Mouse (Mus musculus): ENCODE measurements around the gene Pnkp. TPM values are rescaled to one million over a fixed set of nuclear protein-coding genes. Genes with fewer than 3 reads are reported as not detected.

Gene Pnkp
- total and polyA plus RNA-seq, 2 experiments from 2014 or later = 29.8 to 30.5 TPM

DNA sequence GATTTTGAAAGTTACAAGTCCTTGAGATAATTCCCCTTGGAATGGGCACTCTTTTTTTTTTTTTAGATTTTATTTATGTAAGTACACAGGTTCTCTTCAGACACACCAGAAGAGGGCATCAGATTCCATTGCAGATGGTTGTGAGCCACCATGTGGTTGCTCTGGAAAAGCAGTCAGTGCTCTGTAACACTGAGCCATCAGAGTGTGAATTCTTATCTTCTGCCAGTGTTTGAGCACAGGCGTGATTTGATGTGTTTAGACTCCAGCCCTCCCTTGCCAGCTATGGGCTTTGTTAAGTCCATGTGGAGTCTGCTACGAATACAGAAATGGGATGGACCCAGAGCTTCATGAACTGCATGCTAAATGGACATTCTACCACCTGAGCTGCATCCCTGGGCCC, 38.8 kb upstream of the Pnkp start:
- ATAC-seq = no peak

DNA sequence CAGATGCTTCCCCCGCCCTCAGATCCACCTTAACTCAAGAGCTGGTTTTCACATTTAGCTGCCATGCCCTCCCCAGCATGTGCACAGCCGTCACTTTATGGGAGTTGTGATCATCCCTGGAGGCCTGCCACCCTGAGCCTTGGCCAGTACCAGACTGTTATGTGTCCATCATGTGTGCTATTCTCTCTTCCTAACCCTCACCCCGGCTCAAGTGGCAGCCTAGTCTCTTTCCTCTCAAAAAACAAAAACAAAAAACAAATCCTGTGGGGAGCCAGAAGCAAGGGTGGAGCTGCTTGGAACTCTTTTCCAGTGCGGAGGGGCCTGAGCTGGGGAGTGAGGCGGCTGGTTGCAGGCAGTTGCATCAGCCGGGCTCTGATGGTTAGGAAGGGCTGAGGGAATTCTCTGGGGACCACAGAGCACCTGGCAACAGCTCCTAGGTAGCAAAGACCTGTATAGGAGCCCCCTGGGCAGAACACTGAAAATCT, 38.1 kb upstream of the Pnkp start:
- 24% methylated on average over 6 of the region's 6 CpGs for WGBS
- peak overlapping the region; percentile 58 for H3K4me2 ChIP-seq (ENCODE audit: low read depth)
- TF ChIP-seq CTCF (IDR thresholded peaks at IDR 0.05; ENCODE audit: low read depth) = no peak

More for the DNA sequence above, 38.8 kb upstream of the Pnkp start:
- peak overlapping the region; percentile 32; the same call in 1 of the 2 replicates for H3K9ac ChIP-seq
- H3K9me3 ChIP-seq (ENCODE audit: low read length) = no peaks in the 10 kb centered on the region
- peak; percentile 56 for DNase-seq
- 0 out of 2 replicates have a peak, but pooled peaks cover 4% of the 10 kb centered on the region for H3K36me3 ChIP-seq (ENCODE audit: insufficient read depth)
- 6% methylated on average over 2 of the region's 2 CpGs for WGBS
- peak overlapping the region; percentile 40; the same call in 1 of the 2 replicates for H3K27ac ChIP-seq (ENCODE audit: low read depth, low read length)
- peaks cover 21% of the 10 kb centered on the region for H3K4me1 ChIP-seq (ENCODE audit: insufficient read depth)
- peak; percentile 68 for TF ChIP-seq CTCF (IDR thresholded peaks at IDR 0.05; ENCODE audit: low read depth)
- H3K27me3 ChIP-seq (ENCODE audit: insufficient read depth, low read length) = no peaks in the 10 kb centered on the region
- H3K4me3 ChIP-seq (ENCODE audit: low read depth, low read length) = peak overlapping the region; percentile 89; the same call in 1 of the 2 replicates
- H3K4me2 ChIP-seq (ENCODE audit: low read depth) = peak overlapping the region; percentile 58

DNA sequence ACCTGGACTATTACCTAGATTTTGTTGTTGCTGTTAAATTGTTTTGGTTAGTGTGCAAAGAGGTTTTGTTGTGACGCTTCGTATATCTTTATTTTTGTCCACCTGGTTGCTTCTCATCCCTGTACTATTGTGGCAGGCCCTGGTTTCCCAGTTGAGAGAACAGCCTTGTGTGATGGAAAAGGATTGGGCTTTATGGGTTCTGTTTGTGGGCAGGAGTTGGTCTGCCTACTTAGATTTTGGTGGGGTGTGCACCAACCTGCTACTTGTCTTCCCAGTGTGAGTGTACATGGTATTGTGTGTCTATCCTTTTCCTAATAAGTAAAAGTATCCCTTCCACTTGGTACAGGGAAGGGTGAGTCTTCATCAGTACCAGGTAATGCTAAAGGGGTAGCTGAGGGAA, 37.5 kb upstream of the Pnkp start:
- DNase-seq (no peak), ATAC-seq (no peak)
- peak overlapping the region; percentile 0; the same call in 1 of the 2 replicates for H3K4me3 ChIP-seq (ENCODE audit: low read depth, low read length)
- no peak overlapping the region for H3K27ac ChIP-seq (ENCODE audit: low read depth, low read length)
- peaks cover 21% of the 10 kb centered on the region for H3K4me1 ChIP-seq (ENCODE audit: insufficient read depth)
- TF ChIP-seq CTCF (IDR thresholded peaks at IDR 0.05; ENCODE audit: low read depth) = no peak
- H3K9me3 ChIP-seq (ENCODE audit: low read length) = no peaks in the 10 kb centered on the region
- peak overlapping the region; percentile 58; the same call in 1 of the 2 replicates for H3K4me2 ChIP-seq (ENCODE audit: low read depth)
- 83% methylated on average over 2 of the region's 2 CpGs for WGBS
- no peaks in the 10 kb centered on the region for H3K27me3 ChIP-seq (ENCODE audit: insufficient read depth, low read length)
- peak overlapping the region; percentile 32 for H3K9ac ChIP-seq
- H3K36me3 ChIP-seq (ENCODE audit: insufficient read depth) = no peaks in the 10 kb centered on the region

More for the DNA sequence above, 38.1 kb upstream of the Pnkp start:
- peaks cover 21% of the 10 kb centered on the region for H3K4me1 ChIP-seq (ENCODE audit: insufficient read depth)
- peak overlapping the region; percentile 0; the same call in 1 of the 2 replicates for H3K4me3 ChIP-seq (ENCODE audit: low read depth, low read length)
- no peaks in the 10 kb centered on the region for H3K27me3 ChIP-seq (ENCODE audit: insufficient read depth, low read length)
- no peaks in the 10 kb centered on the region for H3K9me3 ChIP-seq (ENCODE audit: low read length)
- 0 out of 2 replicates have a peak, but pooled peaks cover 4% of the 10 kb centered on the region for H3K36me3 ChIP-seq (ENCODE audit: insufficient read depth)
- DNase-seq = no peak
- H3K9ac ChIP-seq = peak overlapping the region; percentile 32
- no peak for ATAC-seq
- 0 out of 2 replicates have a peak overlapping the region, but pooled peaks have one; percentile 40 for H3K27ac ChIP-seq (ENCODE audit: low read depth, low read length)

DNA sequence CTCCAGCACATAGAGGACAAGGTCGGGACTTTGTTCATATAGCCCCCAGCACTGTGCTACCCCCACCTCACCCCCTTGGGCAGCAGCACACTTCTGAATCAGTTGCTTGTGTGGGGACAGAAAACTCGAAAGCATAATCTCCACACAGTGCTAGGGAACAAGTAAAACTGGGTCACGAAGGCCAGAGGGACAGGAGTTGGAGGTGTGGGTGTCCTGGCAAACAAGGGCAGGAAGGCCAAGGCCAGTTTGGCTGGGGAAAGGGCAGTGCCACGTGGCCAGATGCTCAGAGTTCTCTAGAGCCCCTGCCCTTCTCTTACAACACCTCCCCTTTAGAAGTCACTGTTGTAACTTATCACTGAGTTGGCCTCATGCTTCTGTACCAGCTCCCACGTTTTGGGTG, 37.1 kb upstream of the Pnkp start:
- Histone ChIP-seq H3K4me3 (ENCODE audit: low read depth, low read length) (no peak overlapping the region), H3K27ac (ENCODE audit: low read depth, low read length) (no peak overlapping the region), H3K4me2 (ENCODE audit: low read depth) (no peak overlapping the region), H3K36me3 (ENCODE audit: insufficient read depth) (no peaks in the 10 kb centered on the region), H3K27me3 (ENCODE audit: insufficient read depth, low read length) (no peaks in the 10 kb centered on the region), H3K4me1 (ENCODE audit: insufficient read depth) (peaks cover 21% of the 10 kb centered on the region), H3K9me3 (ENCODE audit: low read length) (no peaks in the 10 kb centered on the region), H3K9ac (no peak overlapping the region)
- ATAC-seq (no peak), DNase-seq (no peak)
- no peak for TF ChIP-seq CTCF (IDR thresholded peaks at IDR 0.05; ENCODE audit: low read depth)
- 64% methylated on average over 5 of the region's 5 CpGs for WGBS

DNA sequence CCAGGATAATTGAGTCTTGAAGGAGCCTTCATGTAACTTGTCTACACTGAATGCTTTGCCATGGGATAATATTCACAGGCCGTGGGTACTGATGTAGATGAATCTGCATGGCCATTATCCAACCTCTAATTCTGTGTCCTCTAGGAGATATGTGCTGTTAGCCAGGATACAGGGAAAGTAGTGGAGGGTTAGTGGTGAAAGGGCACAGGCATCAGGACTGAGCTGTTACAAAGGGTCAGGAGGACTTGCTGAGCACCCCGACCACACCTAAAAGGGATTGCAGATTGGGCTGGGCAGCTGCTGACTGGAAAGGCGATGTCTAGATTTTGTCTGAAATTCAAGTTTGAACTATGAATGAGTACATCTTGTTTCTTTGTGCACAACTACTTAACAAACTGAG, 36.4 kb upstream of the Pnkp start:
- no peak for ATAC-seq
- Histone ChIP-seq H3K9ac (no peak overlapping the region), H3K27me3 (ENCODE audit: insufficient read depth, low read length) (no peaks in the 10 kb centered on the region), H3K9me3 (ENCODE audit: low read length) (no peaks in the 10 kb centered on the region), H3K4me2 (ENCODE audit: low read depth) (no peak overlapping the region), H3K27ac (ENCODE audit: low read depth, low read length) (no peak overlapping the region), H3K4me3 (ENCODE audit: low read depth, low read length) (no peak overlapping the region), H3K4me1 (ENCODE audit: insufficient read depth) (peaks cover 17% of the 10 kb centered on the region), H3K36me3 (ENCODE audit: insufficient read depth) (no peaks in the 10 kb centered on the region)
- TF ChIP-seq CTCF (IDR thresholded peaks at IDR 0.05; ENCODE audit: low read depth) = no peak
- WGBS = 83% methylated on average over 3 of the region's 3 CpGs
- DNase-seq = no peak

DNA sequence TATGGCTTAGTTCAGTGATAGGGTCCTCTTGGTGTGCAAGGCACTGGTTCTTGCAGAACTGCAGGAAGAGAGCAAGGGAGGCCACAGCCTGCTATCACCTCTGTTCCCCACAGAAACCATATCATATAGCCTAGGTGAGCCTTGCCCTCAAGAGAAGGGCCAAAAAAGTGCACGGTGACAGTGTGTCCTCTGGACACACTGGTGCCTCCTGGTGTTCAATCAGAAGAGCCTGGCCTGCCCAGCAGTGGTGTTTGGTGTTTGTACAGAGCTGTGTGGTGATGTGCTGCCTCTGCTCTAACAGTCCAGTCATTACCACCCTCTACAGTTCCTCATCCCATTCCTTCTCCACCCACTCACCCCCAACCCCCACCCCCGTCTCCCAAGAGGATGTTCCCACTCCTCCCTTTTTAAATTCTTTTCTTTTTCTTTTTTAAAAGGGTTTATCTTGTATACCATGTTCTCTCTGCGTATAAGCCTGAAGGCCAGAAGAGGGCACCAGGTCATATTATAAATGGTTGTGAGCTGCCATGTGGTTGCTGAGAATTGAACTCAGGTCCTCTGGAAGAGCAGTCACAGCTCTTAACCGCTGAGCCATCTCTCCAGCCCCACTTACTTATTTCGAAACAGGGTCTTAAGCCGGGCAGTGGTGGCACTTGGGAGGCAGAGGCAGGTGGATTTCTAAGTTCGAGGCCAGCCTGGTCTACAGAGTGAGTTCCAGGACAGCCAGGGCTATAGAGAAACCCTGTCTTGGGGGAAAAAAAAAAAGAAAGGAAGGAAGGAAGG, 35.1 kb upstream of the Pnkp start:
- TF ChIP-seq CTCF (IDR thresholded peaks at IDR 0.05; ENCODE audit: low read depth) = no peak
- Histone ChIP-seq H3K27me3 (ENCODE audit: insufficient read depth, low read length) (no peaks in the 10 kb centered on the region), H3K9ac (no peak overlapping the region), H3K4me3 (ENCODE audit: low read depth, low read length) (no peak overlapping the region), H3K4me2 (ENCODE audit: low read depth) (no peak overlapping the region), H3K36me3 (ENCODE audit: insufficient read depth) (no peaks in the 10 kb centered on the region), H3K4me1 (ENCODE audit: insufficient read depth) (peaks cover 17% of the 10 kb centered on the region), H3K27ac (ENCODE audit: low read depth, low read length) (no peak overlapping the region), H3K9me3 (ENCODE audit: low read length) (no peaks in the 10 kb centered on the region)
- 86% methylated on average over 7 of the region's 7 CpGs for WGBS
- DNase-seq = no peak
- ATAC-seq = no peak

DNA sequence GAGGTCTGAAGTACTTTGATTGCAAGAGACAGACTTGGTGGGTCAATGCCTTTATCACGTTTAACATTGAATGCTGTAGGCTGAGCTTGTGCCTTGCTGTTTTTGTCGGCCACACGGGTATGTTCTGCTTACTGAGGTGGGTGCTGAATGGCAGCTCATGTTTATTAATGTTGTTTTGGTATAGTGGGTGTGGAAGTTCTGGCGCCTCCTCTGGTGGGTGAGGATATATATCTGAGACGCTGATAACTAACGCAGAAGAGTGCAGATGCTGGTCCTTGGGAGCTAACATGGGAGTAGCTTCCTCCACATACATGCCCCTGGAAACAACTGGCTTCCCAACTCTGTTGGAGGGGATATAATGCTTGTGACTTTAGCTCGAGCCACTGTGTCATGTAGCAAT, 33.5 kb upstream of the Pnkp start:
- no peaks in the 10 kb centered on the region for H3K27me3 ChIP-seq (ENCODE audit: insufficient read depth, low read length)
- H3K9me3 ChIP-seq (ENCODE audit: low read length) = no peaks in the 10 kb centered on the region
- TF ChIP-seq CTCF (IDR thresholded peaks at IDR 0.05; ENCODE audit: low read depth) = peak; percentile 46
- ATAC-seq (no peak), DNase-seq (no peak)
- peaks cover 4% of the 10 kb centered on the region; the same call in 1 of the 2 replicates for H3K36me3 ChIP-seq (ENCODE audit: insufficient read depth)
- no peak overlapping the region for H3K9ac ChIP-seq
- H3K27ac ChIP-seq (ENCODE audit: low read depth, low read length) = no peak overlapping the region
- WGBS = 23% methylated on average over 7 of the region's 7 CpGs
- H3K4me1 ChIP-seq (ENCODE audit: insufficient read depth) = 0 out of 2 replicates have a peak, but pooled peaks cover 4% of the 10 kb centered on the region
- H3K4me2 ChIP-seq (ENCODE audit: low read depth) = no peak overlapping the region
- H3K4me3 ChIP-seq (ENCODE audit: low read depth, low read length) = no peak overlapping the region

Data from forebrain, postnatal 0 days (tissue).